Mouse (Mus musculus) MEL-GATA-1-ER (cell line): ENCODE data around the gene Golgb1.
"Not testable (repeated sequence)": the region's sequence is repeated elsewhere in the genome, so short reads cannot be mapped to it uniquely, and the experiment has no call there.

Source experiments
- DNase-seq: peaks from one replicate; pipeline ENCODE4 v3.0.0-alpha.2; 2012; ENCODE audit warnings: low read depth; ENCODE audit errors: extremely low read depth

The Golgb1 gene

DNA sequence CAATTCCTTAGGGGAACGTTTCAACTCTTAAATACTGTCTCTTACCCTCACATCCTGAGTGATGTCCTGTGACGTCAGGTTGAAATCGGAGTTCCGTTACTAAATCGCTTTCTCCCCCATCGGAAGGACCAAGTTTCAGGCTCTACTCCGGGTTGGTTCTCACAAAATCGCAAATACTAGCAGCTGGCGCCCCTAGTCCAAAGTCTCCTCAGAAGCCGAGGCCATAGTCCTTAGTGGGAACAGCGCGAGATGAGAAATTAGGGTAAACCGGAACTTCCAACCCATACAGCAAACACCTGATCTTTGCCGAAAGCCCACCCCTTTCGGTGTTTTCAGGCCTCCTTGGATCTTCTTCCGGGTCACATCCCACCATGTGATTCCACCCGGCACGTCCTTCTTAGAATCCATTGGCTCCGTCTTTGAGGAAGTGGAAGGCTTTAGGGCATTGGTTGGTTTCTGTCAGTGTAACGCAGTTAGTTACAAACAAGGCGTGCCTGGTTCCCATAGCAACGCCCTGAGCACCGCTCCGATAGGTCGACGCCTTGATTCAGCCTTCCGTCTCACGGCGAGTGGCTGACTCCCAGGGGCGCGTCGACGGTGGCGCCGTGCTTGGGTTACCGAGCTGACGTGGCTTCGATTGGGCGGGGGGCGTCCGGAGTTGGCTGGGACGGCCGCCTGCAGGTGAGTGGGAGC lies at the start of gene Golgb1, which contains the start of gene Eaf2:
Golgb1 (plus strand) TSS at position 558 of the 693 bp plus-strand sequence.
Eaf2 (minus strand) TSS at position 421 of the 693 bp plus-strand sequence.
- peak; percentile 100 for DNase-seq

- DNase-seq, result no peak
These were observed 47.3 kb upstream of the Golgb1 start for GRCm38 (mm10) chr16:36827611-36828053.

- DNase-seq, result peak; percentile 47
These were observed 46.7 kb upstream of the Golgb1 start, which contains the start of gene Iqcb1 for GRCm38 (mm10) chr16:36828054-36828786. Iqcb1 (plus strand) TSS chr16:36828385.

- no peak for DNase-seq
These were observed 46.1 kb upstream of the Golgb1 start for GRCm38 (mm10) chr16:36828820-36829219.

GRCm38 (mm10) chr16:36846894-36847293 lies 28.0 kb upstream of the Golgb1 start:
- DNase-seq, result not testable (repeated sequence)

GRCm38 (mm10) chr16:36851202-36851601 lies 23.7 kb upstream of the Golgb1 start:
- no peak for DNase-seq

GRCm38 (mm10) chr16:36863585-36863984 lies 11.4 kb upstream of the Golgb1 start:
- DNase-seq, result no peak

DNA sequence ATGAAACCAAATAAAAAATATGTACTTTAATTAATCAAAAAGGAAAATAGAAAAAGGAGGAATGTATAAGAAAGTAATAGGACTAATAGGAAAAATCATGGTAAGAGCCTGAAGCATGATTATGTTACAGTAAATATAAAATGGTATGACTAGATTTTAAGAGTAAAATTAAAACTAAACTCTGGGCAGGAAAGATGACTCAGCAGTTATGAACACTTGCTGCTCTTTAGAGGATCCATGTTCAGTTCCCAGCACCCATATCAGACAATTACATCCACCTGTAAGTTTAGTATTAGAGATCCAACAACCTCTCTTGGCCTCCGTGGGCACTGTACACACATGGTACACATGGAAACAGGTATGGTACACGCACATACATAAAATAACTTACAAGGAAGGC lies 5.5 kb upstream of the Golgb1 start:
- DNase-seq, result no peak

DNA sequence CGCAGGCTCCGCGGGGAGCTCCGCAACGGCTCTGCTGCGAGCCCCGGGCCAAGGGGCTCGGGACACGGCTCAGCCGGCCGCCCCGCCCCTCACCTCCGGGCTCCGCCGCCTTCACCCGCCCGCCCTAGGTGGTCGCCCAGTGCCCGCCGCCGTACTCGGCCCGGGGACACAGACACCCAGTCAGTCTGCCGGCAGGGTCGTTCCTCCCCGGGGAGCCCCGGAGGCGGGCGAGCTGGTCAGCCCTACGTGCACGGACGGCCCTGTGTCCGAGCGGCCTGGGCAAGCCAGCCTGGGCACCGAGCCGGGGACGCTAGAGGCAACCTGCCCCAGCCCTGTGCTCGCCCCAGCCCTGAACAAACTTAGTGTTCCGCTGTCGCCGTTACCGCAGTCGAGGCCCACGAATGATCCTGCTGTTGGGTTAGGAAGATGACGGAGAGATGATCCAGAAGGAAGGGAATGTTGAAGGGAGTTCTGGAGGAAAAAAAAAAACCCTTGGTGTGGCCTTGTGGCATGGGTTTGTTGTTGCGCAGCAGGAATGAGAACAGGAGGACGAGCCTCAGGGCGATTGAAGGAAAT lies 424 bp downstream of the Golgb1 start:
- no peak for DNase-seq

DNA sequence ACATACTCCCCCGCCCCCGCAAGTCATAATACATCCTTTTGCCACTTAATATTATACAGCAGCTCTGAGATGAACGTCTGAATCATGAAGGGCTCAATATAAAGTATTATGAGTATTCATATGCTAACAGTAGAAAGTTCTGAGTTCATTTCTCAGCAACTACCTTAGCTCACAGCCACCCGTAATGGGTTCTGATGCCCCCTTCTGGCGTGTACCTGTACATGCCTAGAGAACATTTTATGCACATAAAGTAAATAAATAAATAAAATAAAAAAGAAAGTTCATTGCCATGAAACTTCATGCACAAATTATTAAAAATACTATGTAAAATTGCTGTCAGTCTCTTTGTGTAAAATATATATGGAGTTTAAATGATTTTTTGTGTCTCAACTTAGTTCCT lies 2.4 kb downstream of the Golgb1 start:
- DNase-seq, result no peak

DNA sequence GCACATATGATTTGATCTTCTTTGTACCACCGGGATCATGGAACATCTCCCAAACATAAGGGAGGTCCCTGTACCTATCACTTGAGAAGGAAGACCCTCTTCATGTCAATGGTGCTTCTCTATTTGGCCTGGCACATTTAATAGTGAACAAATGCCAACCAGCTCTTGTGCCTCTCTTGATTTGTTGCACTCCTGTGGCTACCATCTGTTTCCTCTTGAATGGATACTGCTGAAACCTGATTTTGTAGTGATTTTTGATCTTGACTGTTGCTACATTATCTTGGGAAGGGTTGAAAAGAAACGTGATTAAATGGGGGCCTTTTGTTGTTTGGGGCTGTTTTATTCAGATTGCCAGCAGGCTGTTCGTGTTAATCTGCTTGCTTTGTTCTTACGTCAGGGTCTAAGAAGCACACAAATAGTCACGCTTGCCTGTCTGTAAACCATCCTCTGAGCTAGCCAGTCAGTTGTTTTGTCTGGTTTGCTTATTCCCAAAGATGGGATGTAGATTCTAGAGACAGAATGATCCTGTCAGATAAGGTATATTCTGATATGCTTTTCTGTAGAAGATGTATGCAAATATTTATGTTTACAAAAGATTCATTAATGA lies 7.9 kb downstream of the Golgb1 start:
- no peak for DNase-seq

DNA sequence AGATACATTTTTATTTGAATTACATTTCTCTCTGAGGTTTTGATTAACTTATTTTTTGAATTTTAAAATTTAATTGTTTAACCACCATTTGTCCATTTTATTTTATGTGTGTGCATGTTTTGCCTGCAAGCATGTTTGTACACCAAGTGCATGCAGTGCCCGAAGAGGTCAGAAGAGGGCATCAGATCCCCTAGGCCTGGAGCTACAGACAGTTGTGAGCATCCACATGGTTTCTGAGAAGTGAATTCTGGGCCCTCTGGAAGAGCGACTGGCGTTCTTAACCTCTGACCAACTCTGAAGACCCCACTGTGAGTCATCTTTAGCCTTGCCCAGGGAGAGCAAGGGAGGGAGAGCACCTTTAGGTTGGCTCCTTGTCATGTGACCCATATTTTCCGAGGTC lies 9.9 kb downstream of the Golgb1 start:
- DNase-seq, result peak; percentile 36

DNA sequence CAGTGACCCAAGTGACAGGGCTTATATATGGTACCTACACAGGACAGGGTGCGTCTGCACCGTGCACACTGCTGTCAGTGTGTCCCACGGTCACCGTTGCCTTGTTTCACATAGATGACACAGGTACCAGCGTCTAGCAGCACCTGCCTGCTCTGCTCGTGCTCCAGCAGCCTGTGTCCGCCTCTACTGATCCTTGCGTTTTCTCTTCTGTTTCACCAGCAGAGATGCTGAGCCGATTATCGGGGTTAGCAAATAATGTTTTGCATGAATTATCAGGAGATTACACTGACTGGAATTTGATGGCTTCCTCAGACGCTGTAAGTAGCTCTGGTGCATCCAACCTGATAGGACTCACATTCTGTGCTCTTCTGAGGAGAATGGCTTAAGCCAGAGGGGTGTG lies 11.0 kb downstream of the Golgb1 start:
- no peak for DNase-seq

- DNase-seq, result no peak
These were observed 12.6 kb downstream of the Golgb1 start for GRCm38 (mm10) chr16:36887546-36887945.

GRCm38 (mm10) chr16:36890559-36890958 lies 15.6 kb downstream of the Golgb1 start:
- DNase-seq, result peak; percentile 64

GRCm38 (mm10) chr16:36891415-36891814 lies 16.5 kb downstream of the Golgb1 start:
- DNase-seq, result no peak

DNA sequence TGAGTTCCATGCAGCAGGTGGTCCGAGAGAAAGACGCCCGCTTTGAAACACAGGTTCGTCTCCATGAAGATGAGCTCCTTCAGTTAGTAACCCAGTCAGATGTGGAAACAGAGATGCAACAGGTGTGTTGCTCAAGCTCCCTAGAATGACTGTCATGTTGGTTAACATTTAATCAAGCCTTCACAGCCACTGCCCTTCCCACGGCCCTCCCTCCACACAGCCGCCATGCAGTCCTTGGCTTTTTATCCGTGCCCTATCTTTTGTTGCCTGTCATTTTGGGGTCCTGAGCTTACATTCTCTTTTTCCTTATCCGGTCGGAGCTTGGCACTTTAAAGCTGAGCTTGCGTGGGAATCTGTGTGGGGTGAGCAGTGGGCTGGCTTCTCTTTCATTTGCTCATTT lies 18.4 kb downstream of the Golgb1 start:
- DNase-seq, result no peak

DNA sequence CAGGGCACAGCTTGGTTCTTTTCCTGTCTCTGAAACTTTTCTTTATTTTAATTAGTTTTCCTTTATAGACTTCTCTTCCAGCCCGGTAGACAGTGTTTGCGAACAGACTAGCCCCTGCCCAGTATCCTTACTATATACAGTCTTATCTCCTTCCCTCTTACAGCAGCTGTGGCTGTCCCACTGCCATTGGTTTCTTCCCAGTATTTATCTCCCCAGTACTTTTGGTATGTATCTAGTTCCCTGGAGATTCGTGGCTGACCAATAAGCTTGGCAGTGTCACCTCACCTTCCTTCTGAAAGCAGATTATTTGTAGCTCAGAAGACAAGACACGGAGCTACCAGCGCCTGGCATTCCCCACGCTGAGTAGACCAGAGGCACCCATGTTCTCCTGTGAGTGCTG lies 21.8 kb downstream of the Golgb1 start:
- no peak for DNase-seq

- no peak for DNase-seq
These were observed 28.2 kb downstream of the Golgb1 start for GRCm38 (mm10) chr16:36903156-36903555.

DNA sequence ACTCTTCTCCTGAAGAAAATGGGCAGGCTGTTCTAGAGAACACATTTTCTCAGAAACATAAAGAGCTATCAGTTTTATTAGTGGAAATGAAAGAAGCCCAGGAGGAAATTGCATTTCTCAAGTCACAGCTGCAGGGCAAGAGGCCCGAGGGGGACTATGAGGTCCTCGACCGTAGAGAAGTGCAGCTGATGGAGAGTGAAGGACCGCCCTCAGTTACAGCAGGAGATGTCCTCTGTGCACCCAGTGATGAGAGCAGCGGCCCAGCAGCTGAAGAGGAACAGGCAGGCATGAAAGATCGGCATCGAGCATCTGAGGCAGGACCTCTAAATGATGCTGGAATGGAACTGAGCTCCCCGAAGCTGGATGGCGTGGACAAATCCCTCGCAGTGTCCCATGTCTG lies 37.0 kb downstream of the Golgb1 start:
- DNase-seq, result no peak

DNA sequence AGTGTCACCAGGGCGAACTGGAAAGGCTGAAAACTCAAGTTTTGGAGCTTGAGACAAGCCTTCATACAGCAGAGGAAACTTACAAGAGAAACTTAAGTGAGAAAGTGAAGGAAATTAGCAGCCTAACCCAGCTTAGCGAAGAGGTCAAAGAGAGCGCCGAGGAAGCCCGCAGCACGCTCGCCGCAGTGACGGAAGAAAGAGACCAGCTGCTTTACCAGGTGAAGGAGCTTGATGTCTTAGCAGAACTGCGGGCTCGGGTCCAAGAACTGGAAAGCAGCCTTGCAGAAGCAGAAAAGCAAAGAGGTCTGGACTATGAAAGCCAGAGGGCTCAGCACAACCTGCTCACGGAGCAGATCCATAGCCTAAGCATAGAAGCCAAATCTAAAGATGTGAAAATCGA lies 37.4 kb downstream of the Golgb1 start:
- DNase-seq, result no peak

DNA sequence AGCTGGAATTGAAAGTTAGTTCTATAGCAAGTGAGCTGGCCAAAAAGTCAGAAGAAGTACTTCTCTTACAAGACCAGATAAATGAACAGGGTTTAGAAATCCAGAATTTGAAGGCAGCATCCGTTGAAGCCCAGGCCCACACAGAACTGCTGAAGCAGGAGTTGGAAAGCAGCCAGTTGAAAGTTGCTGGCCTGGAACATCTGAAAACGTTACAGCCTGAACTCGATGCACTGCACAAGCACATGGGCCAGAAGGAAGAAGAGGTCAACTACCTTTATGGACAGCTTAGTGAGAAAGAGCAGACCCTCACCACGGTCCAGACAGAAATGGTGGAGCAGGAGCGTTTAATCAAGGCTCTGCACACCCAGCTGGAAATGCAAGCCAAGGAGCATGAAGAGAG lies 39.3 kb downstream of the Golgb1 start:
- no peak for DNase-seq
